ENCODE assay signal across 16 mouse cellular contexts in genomic region chr9:31578506-31579173, GRCm38 (mm10).
"Had no signal": no experiment of that assay in that cellular context is flagged by ENCODE, and none has a peak within 500 bp of the region (broad histone marks: within the 10 kb centered on the region; RNA-seq: fewer than 3 reads in every experiment).

No protein-coding gene starts in this region.

- H3K27ac ChIP-seq: kidney, postnatal 0 days; layer of hippocampus, adult 2 months; limb, embryonic 15.5 days; liver, embryonic 12.5 days; midbrain, embryonic 15.5 days; neural tube, embryonic 13.5 days had no signal

- H3K4me1 ChIP-seq: liver, embryonic 12.5 days; midbrain, embryonic 15.5 days; neural tube, embryonic 13.5 days had no signal

- DNase-seq: kidney, adult 8-10 months; kidney, postnatal 4 days; left cerebral cortex, postnatal 4 days; lung, embryonic 14.5 days; lung, postnatal 10 days; lung, postnatal 4 days; right cerebral cortex, postnatal 14 days; thymus, postnatal 36 days had no signal

- ATAC-seq: intestine, postnatal 0 days; liver, embryonic 12.5 days; midbrain, embryonic 15.5 days had no signal

- H3K4me2 ChIP-seq: limb, embryonic 15.5 days; liver, embryonic 12.5 days; lung, embryonic 14.5 days; midbrain, embryonic 11.5 days; midbrain, embryonic 15.5 days; neural tube, embryonic 13.5 days had no signal

- H3K9me3 ChIP-seq: limb, embryonic 15.5 days; liver, embryonic 12.5 days; midbrain, embryonic 15.5 days; neural tube, embryonic 13.5 days had no signal

- H3K9ac ChIP-seq: limb, embryonic 15.5 days; liver, embryonic 12.5 days; lung, embryonic 14.5 days; midbrain, embryonic 15.5 days; neural tube, embryonic 13.5 days had no signal

- H3K4me3 ChIP-seq: layer of hippocampus, adult 2 months; limb, embryonic 15.5 days; liver, embryonic 12.5 days; midbrain, embryonic 15.5 days; neural tube, embryonic 13.5 days had no signal

- H3K27me3 ChIP-seq: liver, embryonic 12.5 days; midbrain, embryonic 15.5 days; neural tube, embryonic 13.5 days had no signal

- H3K36me3 ChIP-seq: limb, embryonic 15.5 days; liver, embryonic 12.5 days; midbrain, embryonic 15.5 days; neural tube, embryonic 13.5 days had no signal
